Mouse (Mus musculus): Measurements from ENCODE around the gene Matk. TPM values are rescaled to one million over a fixed set of nuclear protein-coding genes. Genes with fewer than 3 reads are reported as not detected.
"Not testable (repeated sequence)": the region's sequence is repeated elsewhere in the genome, so short reads cannot be mapped to it uniquely, and the experiment has no call there.

Matk gene
- polyA plus RNA-seq, 1 experiment from 2014 or later = 0.66 TPM

DNA sequence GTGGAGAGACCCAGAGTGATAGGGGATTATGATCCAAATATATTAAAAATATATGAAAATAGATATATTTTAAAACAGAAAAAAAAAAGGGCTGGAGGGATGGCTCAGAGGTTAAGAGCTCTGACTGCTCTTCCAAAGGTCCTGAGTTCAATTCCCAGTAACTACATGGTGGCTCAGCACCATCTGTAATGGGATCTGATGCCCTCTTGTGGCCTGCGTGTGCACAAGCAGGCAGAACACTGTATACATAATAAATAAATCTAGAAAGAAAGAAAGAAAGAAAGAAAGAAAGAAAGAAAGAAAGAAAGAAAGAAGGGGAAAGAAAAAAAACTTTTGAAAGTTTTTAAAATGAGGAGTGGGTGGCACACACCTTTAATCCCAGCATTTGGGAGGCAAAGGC lies 35.5 kb upstream of the Matk start:
- H3K27me3 ChIP-seq (replicated peaks; ENCODE audit: control insufficient read depth, insufficient read depth, low read length); H3K4me3 ChIP-seq (ENCODE audit: low read depth, low read length); H3K27ac ChIP-seq (ENCODE audit: low read depth, low read length); ATAC-seq; H3K9me3 ChIP-seq (ENCODE audit: control insufficient read depth); H3K9ac ChIP-seq (ENCODE audit: low read depth, low read length); H3K4me1 ChIP-seq (replicated peaks; ENCODE audit: control insufficient read depth, insufficient read depth, low read length); H3K36me3 ChIP-seq (ENCODE audit: control insufficient read depth, insufficient read depth); H3K4me2 ChIP-seq (replicated peaks; ENCODE audit: low read depth): not testable (repeated sequence)
- peak; percentile 71 for TF ChIP-seq CTCF (IDR thresholded peaks at IDR 0.05; ENCODE audit: low read depth)
- WGBS = 17% methylated on average over 1 of the region's 1 CpGs

DNA sequence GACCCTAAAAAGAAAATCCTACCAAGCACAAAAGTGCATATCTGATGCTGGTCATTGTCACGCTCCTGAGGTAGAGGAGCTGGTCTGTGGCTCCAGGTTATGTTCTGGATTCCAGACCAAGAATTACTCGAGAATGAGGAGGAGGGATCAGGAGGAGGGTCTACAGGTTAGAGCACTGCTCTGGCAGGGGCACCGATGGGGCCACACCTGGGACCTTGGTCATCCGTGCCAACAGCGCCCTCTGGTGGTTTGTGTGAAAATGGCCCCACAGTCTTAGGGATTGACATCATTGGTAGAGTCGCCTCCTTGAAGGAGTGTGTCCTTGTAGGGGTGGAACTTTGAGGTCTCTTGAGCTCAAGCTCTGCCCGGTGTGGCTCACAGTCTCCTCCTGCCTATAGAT lies 34.8 kb upstream of the Matk start:
- no peaks in the 10 kb centered on the region for H3K9me3 ChIP-seq (ENCODE audit: control insufficient read depth)
- ATAC-seq = peak; percentile 49

DNA sequence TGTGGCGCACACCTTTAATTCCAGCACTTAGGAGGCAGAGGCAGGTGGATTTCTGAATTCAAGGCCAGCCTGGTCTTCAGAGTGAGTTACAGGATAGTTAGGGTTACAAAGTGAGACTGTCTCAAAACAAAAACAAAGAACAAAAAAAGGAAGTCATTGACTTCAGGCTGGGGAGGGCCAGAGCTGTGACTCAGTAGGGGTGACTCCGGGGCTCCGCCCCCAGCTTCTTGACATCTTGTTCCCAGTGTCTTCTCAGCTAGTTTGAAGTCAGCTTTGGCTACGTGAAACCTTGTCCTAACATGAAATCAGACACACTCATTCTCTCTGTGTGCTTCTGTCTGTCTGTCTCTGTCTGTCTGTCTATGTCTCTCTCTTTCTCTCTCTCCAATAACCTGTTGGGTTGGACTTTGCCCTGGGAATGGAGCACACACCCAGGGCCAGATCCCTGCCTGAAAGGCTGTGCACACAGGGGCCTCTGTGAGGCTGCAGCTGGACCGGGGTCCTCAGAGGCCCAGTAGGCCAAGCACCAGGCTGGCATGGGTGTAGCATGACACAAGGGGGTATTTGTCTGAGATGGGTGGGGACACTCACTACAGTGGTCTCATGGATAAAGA lies 31.2 kb upstream of the Matk start:
- 61% methylated on average over 5 of the region's 5 CpGs for WGBS
- peak overlapping the region; percentile 76 for H3K27ac ChIP-seq (ENCODE audit: low read depth, low read length)
- TF ChIP-seq CTCF (IDR thresholded peaks at IDR 0.05; ENCODE audit: low read depth) = no peak
- peak; percentile 76 for ATAC-seq
- peaks cover 6% of the 10 kb centered on the region; the same call in 1 of the 2 replicates for H3K4me1 ChIP-seq (replicated peaks; ENCODE audit: control insufficient read depth, insufficient read depth, low read length)
- H3K4me3 ChIP-seq (ENCODE audit: low read depth, low read length) = no peak overlapping the region
- H3K36me3 ChIP-seq (ENCODE audit: control insufficient read depth, insufficient read depth) = no peaks in the 10 kb centered on the region
- no peak overlapping the region for H3K4me2 ChIP-seq (replicated peaks; ENCODE audit: low read depth)
- no peaks in the 10 kb centered on the region for H3K9me3 ChIP-seq (ENCODE audit: control insufficient read depth)
- no peaks in the 10 kb centered on the region for H3K27me3 ChIP-seq (replicated peaks; ENCODE audit: control insufficient read depth, insufficient read depth, low read length)
- 0 out of 2 replicates have a peak overlapping the region, but pooled peaks have one; percentile 17 for H3K9ac ChIP-seq (ENCODE audit: low read depth, low read length)

More for the DNA sequence above, 34.8 kb upstream of the Matk start:
- peaks cover 6% of the 10 kb centered on the region; the same call in 1 of the 2 replicates for H3K4me1 ChIP-seq (replicated peaks; ENCODE audit: control insufficient read depth, insufficient read depth, low read length)
- no peaks in the 10 kb centered on the region for H3K27me3 ChIP-seq (replicated peaks; ENCODE audit: control insufficient read depth, insufficient read depth, low read length)
- H3K27ac ChIP-seq (ENCODE audit: low read depth, low read length) = no peak overlapping the region
- no peak overlapping the region for H3K9ac ChIP-seq (ENCODE audit: low read depth, low read length)
- H3K4me3 ChIP-seq (ENCODE audit: low read depth, low read length) = no peak overlapping the region
- no peaks in the 10 kb centered on the region for H3K36me3 ChIP-seq (ENCODE audit: control insufficient read depth, insufficient read depth)
- TF ChIP-seq CTCF (IDR thresholded peaks at IDR 0.05; ENCODE audit: low read depth) = peak; percentile 95
- WGBS = 26% methylated on average over 7 of the region's 7 CpGs
- no peak overlapping the region for H3K4me2 ChIP-seq (replicated peaks; ENCODE audit: low read depth)

DNA sequence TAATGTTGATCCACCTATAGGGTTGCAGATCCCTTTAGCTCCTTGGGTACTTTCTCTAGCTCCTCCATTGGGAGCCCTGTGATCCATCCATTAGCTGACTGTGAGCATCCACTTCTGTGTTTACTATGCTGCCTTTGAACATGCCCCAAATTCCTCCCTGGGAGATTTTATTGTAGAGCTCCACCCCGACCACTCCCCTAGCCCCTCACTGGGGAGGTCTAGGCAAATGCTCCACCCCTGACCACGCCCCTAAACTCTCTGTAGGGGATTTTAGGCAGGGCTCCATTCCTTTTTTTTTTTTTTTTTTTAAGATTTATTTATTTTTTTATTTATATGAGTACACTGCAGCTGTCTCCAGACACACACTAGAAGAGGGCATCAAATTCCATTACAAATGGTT lies 29.0 kb upstream of the Matk start:
- not testable (repeated sequence) for H3K27ac ChIP-seq (ENCODE audit: low read depth, low read length); H3K4me2 ChIP-seq (replicated peaks; ENCODE audit: low read depth); H3K9me3 ChIP-seq (ENCODE audit: control insufficient read depth); H3K27me3 ChIP-seq (replicated peaks; ENCODE audit: control insufficient read depth, insufficient read depth, low read length); ATAC-seq; H3K9ac ChIP-seq (ENCODE audit: low read depth, low read length); H3K4me1 ChIP-seq (replicated peaks; ENCODE audit: control insufficient read depth, insufficient read depth, low read length); H3K36me3 ChIP-seq (ENCODE audit: control insufficient read depth, insufficient read depth); H3K4me3 ChIP-seq (ENCODE audit: low read depth, low read length)
- 47% methylated on average over 2 of the region's 2 CpGs for WGBS

DNA sequence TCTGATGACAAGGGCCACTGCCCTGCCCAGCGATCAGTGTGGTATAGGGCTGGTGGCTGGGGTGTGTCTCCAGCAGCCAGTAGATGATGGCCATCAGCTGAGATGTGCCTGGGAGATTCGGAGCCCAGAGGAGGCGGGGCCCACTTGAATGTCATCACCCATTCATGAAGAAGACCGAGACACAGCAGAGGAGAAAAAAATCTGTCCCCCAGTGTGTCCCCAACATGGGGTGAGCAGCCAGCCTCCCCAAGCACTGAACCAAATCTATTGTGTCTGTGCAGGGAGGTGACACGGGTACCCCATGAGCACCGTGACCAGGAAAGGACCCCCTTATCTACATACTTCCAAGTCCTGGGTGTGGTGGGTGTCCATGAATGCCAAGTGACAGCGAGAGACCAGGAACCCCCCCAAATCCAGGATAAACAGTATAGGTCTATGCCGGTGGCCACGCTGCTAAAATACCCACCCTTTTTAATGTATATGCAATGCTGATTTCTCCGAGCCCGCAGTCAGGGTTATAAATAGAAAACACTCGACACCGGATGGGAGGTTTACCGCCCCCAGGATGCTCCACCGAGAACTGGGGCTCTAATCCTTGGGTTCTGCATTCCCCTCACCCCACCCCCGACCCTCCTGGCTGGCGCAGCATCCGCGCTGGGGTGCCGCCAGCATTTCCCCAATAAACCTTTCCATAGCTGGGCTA lies 22.8 kb upstream of the Matk start:
- Histone ChIP-seq H3K4me2 (replicated peaks; ENCODE audit: low read depth) (no peak overlapping the region; the same call in 1 of the 2 replicates), H3K9me3 (ENCODE audit: control insufficient read depth) (no peaks in the 10 kb centered on the region), H3K4me1 (replicated peaks; ENCODE audit: control insufficient read depth, insufficient read depth, low read length) (peaks cover 6% of the 10 kb centered on the region; the same call in 1 of the 2 replicates), H3K27me3 (replicated peaks; ENCODE audit: control insufficient read depth, insufficient read depth, low read length) (peaks cover 16% of the 10 kb centered on the region; the same call in 1 of the 2 replicates), H3K9ac (ENCODE audit: low read depth, low read length) (no peak overlapping the region), H3K4me3 (ENCODE audit: low read depth, low read length) (no peak overlapping the region), H3K36me3 (ENCODE audit: control insufficient read depth, insufficient read depth) (no peaks in the 10 kb centered on the region), H3K27ac (ENCODE audit: low read depth, low read length) (no peak overlapping the region)
- no peak for TF ChIP-seq CTCF (IDR thresholded peaks at IDR 0.05; ENCODE audit: low read depth)
- no peak for ATAC-seq
- WGBS = 17% methylated on average over 20 of the region's 20 CpGs

DNA sequence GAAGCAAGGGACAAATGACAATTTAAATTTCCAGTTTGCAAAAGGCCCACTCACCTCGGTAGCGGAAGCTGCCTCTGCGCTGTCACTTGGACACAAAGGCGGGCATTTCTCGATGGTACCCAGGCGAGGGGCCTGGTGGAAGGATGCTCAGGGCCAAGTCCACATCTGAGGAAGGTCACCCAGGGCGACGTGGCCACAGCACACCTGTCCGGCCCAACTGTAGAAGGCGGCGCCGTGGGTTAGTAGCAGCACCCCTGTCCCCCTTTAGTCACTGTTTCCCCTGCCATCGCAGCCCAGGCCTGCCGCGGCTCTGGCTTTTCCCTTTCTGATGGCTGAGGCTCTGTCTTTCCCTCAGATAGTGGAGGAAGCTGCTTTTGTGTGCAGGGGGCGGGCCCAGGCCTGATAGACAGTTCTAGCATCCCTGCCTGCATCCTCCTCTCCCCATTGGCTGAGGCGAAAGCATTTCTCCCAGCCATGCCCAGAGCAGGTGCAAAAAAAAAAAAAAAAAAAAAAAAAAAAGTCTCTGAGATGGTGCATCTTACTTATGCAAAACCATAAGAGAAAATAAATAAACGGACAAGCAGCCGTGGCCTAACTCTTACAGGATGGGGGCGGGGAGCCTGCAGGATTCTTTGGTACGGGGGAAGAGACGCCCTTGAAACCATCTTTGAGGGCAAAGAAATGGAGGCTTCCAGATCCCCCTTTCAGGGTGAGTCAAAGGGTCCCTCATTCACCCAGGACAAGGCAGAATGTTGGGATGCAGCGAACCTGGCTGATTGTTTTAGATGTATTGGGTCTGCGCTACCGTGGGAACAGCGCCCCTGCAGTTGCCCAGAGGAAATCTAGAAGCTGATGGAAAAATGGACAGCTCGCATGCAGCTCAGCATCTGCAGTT lies 22.1 kb upstream of the Matk start, which contains the start of gene Atcay:
Gene Atcay (minus strand): TSS at position 396 of the 895 bp plus-strand sequence.
- no peak within 1 kb of the TSS for H3K4me3 ChIP-seq (ENCODE audit: low read depth, low read length)
- H3K4me2 ChIP-seq (replicated peaks; ENCODE audit: low read depth) = no peak within 1 kb of the TSS; the same call in none of the 2 replicates
- no peak within 1 kb of the TSS for H3K9ac ChIP-seq (ENCODE audit: low read depth, low read length)
- TF ChIP-seq CTCF (IDR thresholded peaks at IDR 0.05; ENCODE audit: low read depth) = peak; percentile 77
- H3K36me3 ChIP-seq (ENCODE audit: control insufficient read depth, insufficient read depth) = no peaks in the 10 kb centered on the region
- 0 out of 2 replicates have a peak within 1 kb of the TSS, but pooled peaks have one; percentile 95 for H3K27ac ChIP-seq (ENCODE audit: low read depth, low read length)
- H3K9me3 ChIP-seq (ENCODE audit: control insufficient read depth) = no peaks in the 10 kb centered on the region
- H3K27me3 ChIP-seq (replicated peaks; ENCODE audit: control insufficient read depth, insufficient read depth, low read length) = peaks cover 16% of the 10 kb centered on the region; the same call in 1 of the 2 replicates
- ATAC-seq = no peak
- WGBS = 17% methylated on average over 27 of the region's 27 CpGs
- peaks cover 6% of the 10 kb centered on the region; the same call in 1 of the 2 replicates for H3K4me1 ChIP-seq (replicated peaks; ENCODE audit: control insufficient read depth, insufficient read depth, low read length)

Measured in intestine, postnatal 0 days (tissue).